Mouse (Mus musculus) layer of hippocampus, adult 9-10 months (tissue): ENCODE data around the gene Tbc1d1.

Experiments
- DNase-seq: peaks from one replicate; pipeline ENCODE4 v3.0.0; 2022; ENCODE audit warnings: low spot score

Tbc1d1 gene

GRCm38 (mm10) chr5:64238894-64239652 lies 83.0 kb downstream of the Tbc1d1 start:
- no peak for DNase-seq

GRCm38 (mm10) chr5:64240941-64241682 lies 85.0 kb downstream of the Tbc1d1 start:
- DNase-seq = no peak

- DNase-seq = no peak
Measured at GRCm38 (mm10) chr5:64241867-64242266, 85.8 kb downstream of the Tbc1d1 start.

DNA sequence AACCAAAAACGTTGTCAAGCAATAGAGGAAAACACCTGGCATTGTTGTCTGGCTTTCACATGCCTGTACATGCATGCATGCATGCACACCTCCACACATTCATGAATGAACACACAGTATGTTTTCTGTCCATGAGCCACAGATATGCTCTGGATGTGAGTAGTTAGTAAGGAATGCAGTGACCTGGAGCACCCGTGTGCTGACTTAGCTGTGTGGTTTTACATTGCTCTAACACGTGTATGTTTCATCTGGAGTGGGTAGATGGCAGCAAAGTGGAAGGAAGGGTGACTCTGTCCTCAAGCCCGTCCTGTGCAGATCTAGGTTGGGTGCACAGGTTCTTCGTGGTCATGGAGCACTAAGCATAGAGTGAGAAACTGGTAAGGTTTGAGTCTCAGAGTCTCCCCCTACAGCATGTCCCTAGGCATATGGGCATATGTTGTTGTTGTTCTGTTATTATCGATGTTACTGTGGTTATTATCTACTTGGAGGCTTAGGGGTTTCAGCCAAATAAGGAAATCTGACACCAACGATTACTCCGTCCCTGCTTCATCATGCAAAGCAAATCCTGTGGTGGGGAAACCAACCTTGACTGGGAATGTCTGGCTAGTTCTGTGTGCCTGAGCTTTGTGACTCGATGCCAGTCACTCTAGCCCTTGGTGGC lies 86.8 kb downstream of the Tbc1d1 start:
- DNase-seq = no peak

GRCm38 (mm10) chr5:64243666-64244065 lies 87.6 kb downstream of the Tbc1d1 start:
- no peak for DNase-seq

- DNase-seq = no peak
Measured at GRCm38 (mm10) chr5:64244283-64244682, 88.2 kb downstream of the Tbc1d1 start.

DNA sequence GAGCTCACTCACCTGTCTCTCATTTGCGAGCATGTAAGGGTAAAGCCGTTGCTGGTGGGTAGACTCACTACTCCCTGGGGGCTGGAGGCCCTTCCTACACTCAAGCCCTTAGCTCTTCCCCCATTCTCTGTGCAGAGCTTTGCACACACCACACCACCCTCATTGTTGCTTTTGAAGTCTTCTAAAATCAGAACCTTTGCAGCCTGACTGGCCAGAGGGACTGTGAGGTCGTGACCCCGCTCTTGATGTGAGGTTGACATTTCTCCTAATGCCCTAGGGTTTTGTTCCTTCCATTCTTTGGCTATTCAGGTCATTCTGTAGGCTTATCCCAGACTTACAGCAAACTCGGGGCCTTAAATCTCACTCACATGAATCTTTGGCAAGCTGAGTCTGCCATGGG lies 88.6 kb downstream of the Tbc1d1 start:
- DNase-seq = no peak

- DNase-seq = no peak
Measured at GRCm38 (mm10) chr5:64251435-64251834, 95.3 kb downstream of the Tbc1d1 start.

DNA sequence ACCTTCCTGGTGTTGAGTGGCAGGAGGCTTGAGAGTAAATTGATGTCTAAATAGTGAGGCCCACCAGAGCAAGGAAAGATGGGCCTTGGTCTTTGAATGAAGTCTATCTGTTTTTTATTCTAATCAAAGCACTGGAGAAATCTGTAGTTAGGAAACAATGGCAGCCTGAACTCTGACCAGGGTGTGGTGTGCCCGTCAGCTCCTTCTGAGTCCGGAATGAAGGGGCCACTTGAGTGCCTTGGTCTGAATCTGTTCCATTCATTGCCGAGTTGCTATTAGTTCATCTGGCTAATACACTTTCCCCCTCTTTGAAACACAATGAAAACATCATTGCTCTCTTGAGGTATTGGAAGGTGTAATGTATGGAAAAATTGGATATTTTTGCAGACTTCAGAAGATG lies 98.2 kb downstream of the Tbc1d1 start:
- DNase-seq = no peak

- no peak for DNase-seq
Measured at GRCm38 (mm10) chr5:64254988-64255387, 98.9 kb downstream of the Tbc1d1 start.

DNA sequence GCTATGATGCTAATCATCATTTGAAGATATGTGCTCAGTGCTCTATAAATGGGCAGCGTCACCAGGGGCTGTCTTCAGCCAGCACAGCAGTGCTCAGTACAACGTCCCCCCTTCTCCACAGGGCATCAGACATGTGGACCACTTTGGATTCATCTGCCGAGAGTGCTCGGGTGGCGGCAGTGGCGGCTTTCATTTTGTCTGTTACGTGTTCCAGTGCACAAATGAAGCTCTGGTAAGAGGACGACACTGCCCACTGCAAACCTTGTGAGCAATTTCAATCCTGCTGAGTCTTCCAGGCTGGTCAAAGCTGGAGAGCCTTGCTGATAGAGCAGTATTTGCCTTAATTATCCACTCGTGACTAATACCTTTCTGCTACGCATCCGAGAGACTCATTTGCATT lies 107.2 kb downstream of the Tbc1d1 start:
- no peak for DNase-seq

DNA sequence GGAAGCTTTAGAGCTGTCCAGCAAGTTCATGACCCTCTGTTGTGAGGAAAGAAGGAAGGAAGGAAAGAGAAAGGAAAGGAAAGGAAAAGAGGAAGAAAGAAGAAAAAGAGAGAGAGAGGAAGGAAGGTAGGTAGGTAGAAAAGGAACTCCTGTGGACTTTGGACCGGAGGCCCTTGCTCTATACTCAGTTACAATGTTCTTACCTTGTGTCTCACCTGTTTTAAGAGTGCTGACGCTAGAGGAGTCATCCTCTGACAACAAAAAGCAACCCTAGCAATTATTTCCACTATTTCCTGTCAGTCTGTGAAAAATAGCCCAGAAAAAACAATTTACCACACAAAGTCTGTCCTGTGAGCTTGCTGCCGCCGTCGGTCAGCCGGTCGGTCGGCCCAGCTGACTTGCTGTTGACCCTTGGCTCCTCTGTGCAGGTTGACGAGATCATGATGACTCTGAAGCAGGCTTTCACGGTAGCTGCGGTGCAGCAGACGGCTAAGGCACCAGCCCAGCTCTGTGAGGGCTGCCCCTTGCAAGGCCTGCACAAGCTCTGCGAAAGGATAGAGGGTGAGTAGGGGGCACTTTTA lies 107.9 kb downstream of the Tbc1d1 start:
- no peak for DNase-seq

- DNase-seq = no peak
Measured at GRCm38 (mm10) chr5:64265145-64265544, 109.0 kb downstream of the Tbc1d1 start.

DNA sequence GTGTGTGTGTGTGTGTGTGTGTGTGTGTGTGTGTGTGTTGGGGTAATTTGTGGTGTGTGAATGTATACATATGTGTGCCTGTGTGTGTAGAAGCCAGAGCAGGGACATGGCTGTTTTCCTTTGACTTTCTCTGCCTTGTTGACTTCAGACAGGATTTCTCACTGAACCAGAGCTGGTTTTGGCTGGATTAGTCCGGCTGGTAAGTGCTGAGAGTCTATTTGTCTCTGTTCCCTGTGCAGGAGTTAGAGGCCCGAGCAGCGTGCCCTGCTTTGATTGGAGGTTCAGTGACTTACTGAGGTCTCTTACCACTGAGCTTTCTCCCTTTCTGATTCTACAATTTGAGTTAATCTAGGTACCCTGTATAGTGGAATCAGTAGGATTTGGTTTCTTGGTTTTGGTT lies 109.8 kb downstream of the Tbc1d1 start:
- DNase-seq = no peak

DNA sequence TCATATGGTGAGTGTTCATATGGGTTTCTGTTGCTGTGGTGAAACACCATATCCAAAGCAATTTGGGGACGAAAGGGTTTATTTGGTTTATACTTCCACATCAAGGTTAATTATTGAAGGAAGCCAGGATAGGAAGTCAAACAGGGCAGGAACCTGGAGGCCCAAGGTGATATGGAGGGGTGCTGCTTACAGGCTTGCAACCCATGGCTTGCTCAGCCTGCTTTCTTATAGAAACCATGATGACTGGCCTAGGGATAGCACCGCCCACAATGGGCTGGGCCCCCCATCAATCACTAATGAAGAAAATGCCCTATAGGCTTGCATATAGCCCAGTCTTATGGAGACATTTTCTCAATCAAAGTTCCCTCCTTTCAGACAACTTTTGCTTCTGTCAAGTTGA lies 110.4 kb downstream of the Tbc1d1 start:
- no peak for DNase-seq

DNA sequence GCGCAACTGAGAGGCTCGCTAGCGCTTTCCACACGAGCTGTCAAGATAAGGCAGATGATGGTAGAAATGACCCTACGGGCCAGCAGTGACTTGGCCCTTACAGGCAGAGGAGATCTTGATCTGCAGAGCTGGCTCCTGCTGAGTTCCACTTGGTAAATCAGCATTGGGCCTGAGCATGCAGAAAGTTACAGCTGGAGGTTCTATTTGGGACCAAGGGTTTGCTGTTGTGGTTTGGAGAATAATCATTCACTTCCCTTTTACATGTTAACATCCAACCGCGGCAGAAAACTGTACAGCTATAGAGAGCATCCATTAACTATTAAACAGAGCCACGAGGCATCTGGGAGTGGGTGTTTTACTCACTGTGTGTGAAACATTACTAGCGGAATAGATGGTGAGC lies 111.2 kb downstream of the Tbc1d1 start:
- no peak for DNase-seq

GRCm38 (mm10) chr5:64269669-64270068 lies 113.6 kb downstream of the Tbc1d1 start:
- no peak for DNase-seq

DNA sequence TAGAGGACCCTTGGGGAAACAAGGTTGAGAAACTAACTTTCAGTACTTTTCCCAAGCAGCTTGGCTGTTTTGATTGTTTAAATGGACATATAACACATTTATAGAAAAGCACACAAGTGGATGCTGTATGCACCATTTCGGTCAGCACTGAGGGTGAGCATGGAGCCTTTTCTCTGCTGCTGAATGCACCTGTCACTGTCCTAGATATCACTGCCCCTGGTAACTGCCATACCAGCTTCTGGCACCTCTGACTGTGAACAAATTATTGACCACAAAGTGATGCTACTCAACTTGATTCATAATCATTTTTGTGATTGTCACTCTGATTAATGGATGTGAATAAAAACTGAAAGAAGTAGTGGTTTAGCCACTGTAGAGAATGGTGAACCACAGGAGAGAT lies 117.4 kb downstream of the Tbc1d1 start:
- DNase-seq = no peak

DNA sequence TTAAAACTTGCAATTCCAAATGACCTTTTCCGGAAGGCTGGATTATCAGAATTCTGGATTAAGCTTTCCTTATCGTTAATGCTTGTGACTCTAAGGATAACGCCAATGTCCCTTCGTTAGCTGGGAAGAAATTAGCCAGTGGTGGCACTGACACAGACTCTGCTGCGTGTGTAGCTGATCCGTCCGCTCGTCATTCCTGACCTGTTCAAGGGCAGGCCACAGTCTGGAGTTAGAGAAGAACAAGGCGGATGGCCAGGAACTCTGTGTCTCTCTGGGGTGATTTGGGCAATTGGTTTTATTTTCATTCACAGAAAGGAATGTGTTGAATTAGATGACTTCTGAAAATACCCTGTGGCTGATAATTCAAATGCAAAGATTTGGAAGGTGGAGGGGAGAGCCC lies 118.2 kb downstream of the Tbc1d1 start:
- no peak for DNase-seq

DNA sequence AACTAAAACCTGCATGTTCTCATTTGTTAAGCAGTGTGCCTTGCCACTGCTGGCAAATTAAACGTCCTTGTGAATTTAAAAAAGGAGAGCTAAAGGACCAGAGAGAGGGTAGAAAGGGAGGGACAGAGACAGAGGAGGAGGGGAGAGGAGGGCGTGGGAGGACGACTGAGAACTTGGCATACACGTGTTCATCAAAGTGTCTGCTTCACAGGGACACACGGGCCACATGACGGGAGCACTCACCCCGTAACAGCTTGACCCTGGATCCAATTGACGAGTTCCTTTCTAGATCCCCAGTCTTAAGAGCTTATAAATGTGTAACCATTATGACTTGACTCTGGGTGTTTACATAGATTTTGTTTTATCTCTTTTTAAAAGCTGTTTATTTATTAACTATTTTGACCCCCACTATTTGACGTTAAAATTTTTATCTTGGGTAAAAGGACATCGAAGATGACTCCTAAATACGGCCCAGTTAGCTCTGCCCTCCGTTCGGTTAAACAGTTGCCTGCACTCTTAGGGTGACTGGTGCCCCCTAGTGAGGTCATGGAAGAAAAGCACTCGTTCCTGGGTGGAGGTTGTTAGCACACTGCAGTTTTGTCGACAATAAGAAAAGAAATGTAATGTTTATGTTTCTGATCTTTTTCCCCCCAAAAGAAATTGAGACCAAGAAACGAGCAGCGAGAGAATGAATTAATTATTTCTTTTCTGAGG lies 118.8 kb downstream of the Tbc1d1 start:
- no peak for DNase-seq

GRCm38 (mm10) chr5:64277646-64278191 lies 121.6 kb downstream of the Tbc1d1 start:
- no peak for DNase-seq

DNA sequence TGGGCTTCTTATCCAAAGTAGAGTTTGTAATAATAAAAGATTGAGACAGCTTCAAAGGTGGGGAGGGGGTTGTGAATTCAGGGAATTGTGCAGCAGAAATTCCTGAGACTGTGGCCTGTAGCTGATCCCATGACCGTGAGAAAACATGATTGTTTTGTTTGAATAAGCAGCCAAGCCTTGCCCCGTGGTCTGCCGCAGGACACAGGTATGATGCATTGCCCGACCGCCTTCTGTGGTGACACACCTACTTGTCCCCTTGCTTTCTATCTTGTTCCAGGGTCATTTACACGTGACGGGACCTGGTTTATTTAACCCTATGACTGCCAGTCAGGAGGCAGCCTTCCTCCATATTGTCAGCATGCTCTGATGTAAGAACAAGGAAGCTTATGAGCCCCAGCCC lies 123.6 kb downstream of the Tbc1d1 start:
- DNase-seq = no peak
